Mouse (Mus musculus) liver, embryonic 11.5 days (tissue): ENCODE results near the gene Acsm2. TPM values are rescaled to one million over a fixed set of nuclear protein-coding genes. Genes with fewer than 3 reads are reported as not detected.

Experiments
- ATAC-seq: fragments of 200-750 bp; cut with Nextera tagmentation; replicated peaks from 2 replicates; pipeline ENCODE4 v1.8.0; 2017; ENCODE audit warnings: moderate number of reproducible peaks, mild to moderate bottlenecking, moderate TSS enrichment, moderate library complexity; ENCODE audit not compliant: low FRiP score
- DNase-seq: peaks from one replicate; pipeline ENCODE4 v3.0.0-alpha.2; 2017; ENCODE audit warnings: low spot score
- H3K27ac ChIP-seq: fragments of 300-500 bp; sonication (generic); 2 replicates; pipeline ENCODE4 v1.5.1; 2014; ENCODE audit warnings: mild to moderate bottlenecking, low read depth, low read length, control low read depth
- H3K27me3 ChIP-seq: fragments of 300-500 bp; sonication (generic); replicated peaks from 2 replicates; pipeline ENCODE4 v1.6.1; 2014; ENCODE audit warnings: low read length, mixed read lengths; ENCODE audit not compliant: control insufficient read depth, insufficient read depth
- H3K36me3 ChIP-seq: fragments of 300-500 bp; sonication (generic); 2 replicates; pipeline ENCODE4 v1.6.1; 2014; ENCODE audit warnings: mild to moderate bottlenecking, low read length, moderate library complexity, mixed read lengths; ENCODE audit not compliant: control insufficient read depth, insufficient read depth
- H3K4me1 ChIP-seq: fragments of 300-500 bp; sonication (generic); replicated peaks from 2 replicates; pipeline ENCODE4 v1.6.1; 2014; ENCODE audit warnings: low read length, mixed read lengths; ENCODE audit not compliant: control insufficient read depth, insufficient read depth
- H3K4me2 ChIP-seq: fragments of 300-500 bp; sonication (generic); 2 replicates; pipeline ENCODE4 v1.6.1; 2014; ENCODE audit warnings: mild to moderate bottlenecking, control low read depth, moderate library complexity
- H3K4me3 ChIP-seq: fragments of 300-500 bp; sonication (generic); 2 replicates; pipeline ENCODE4 v1.5.1; 2014; ENCODE audit warnings: low read depth, low read length, control low read depth
- H3K9ac ChIP-seq: fragments of 300-500 bp; sonication (generic); 2 replicates; pipeline ENCODE4 v1.6.1; 2014; ENCODE audit warnings: low read depth, low read length, control low read depth
- H3K9me3 ChIP-seq: fragments of 300-500 bp; sonication (generic); 2 replicates; pipeline ENCODE4 v1.6.1; 2016; ENCODE audit warnings: low read length, inconsistent platforms, mixed read lengths; ENCODE audit not compliant: control insufficient read depth
- WGBS: fragments of 180-500 bp; shearing (Covaris S2); extraction: QIAGEN DNeasy Blood & Tissue Kit; methylation state at CpG from one replicate; pipeline ENCODE4 v1.1.7; 2014; 5-methylcytosine and 5-hydroxymethylcytosine counted together
- polyA plus RNA-seq: library from polyadenylated mRNA; unstranded; fragments of >200 nt; fragmentation: Nextera tagmentation; extraction: Ambion mirVana; gene quantifications from 2 replicates; pipeline ENCODE4 v1.2.1, GENCODE M21; 2014

Gene Acsm2
- polyA plus RNA-seq, 1 experiment from 2014 or later = not detected

DNA sequence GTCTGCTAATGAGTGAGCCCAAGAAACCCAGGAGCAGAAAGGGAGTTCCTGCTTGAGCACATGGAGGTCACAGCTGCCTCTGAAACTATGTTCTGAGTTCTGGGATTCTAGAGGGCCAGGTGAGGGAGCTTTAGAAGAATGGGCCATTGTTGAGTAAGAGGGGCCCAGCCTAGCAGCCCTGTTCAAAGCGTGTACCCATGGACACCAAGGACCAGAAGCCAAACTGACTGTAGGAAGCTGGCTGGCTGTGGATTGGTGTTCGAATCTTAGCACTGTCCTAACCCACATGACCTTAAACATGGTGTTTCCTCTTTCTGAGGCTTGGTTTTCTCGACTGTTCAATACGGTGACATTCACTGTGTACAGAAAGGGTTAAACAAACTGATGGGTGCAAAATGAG is 30.8 kb upstream of the Acsm2 start, which contains the start of gene Pdilt:
Pdilt (minus strand) TSS at position 101 of the 400 bp plus-strand sequence.
- H3K36me3 ChIP-seq = no peaks in the 10 kb centered on the region
- no peak within 1 kb of the TSS for H3K9ac ChIP-seq
- H3K27me3 ChIP-seq = no peaks in the 10 kb centered on the region
- no peak within 1 kb of the TSS for H3K27ac ChIP-seq
- DNase-seq (no peak), ATAC-seq (no peak)
- H3K4me1 ChIP-seq = no peaks in the 10 kb centered on the region
- no peaks in the 10 kb centered on the region for H3K9me3 ChIP-seq
- WGBS = 66% methylated on average over 4 of the region's 4 CpGs
- no peak within 1 kb of the TSS for H3K4me2 ChIP-seq
- no peak within 1 kb of the TSS for H3K4me3 ChIP-seq

DNA sequence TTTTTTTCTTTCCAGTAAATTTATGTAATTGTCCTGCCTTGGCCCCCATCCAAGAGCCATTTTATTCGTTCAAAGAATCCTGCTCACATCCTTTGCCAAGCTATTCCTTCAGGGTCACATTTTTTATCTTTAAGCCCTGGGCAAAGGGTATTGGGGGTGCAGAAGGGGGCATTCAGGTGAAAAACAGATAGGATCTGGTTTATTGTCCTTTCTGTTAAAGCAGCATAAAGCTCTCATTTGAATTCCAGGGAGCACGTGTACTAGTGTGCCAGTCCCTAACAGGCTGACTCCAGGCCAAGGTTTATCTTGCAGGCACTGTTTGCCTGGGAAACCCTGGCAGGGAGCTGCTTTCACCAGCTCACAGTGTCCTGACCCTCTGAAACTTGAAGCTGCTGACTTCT is 28.3 kb upstream of the Acsm2 start:
- no peak overlapping the region for H3K9ac ChIP-seq
- H3K4me3 ChIP-seq = no peak overlapping the region
- no peaks in the 10 kb centered on the region for H3K27me3 ChIP-seq
- DNase-seq (no peak), ATAC-seq (no peak)
- H3K4me1 ChIP-seq = no peaks in the 10 kb centered on the region
- no peaks in the 10 kb centered on the region for H3K9me3 ChIP-seq
- WGBS = 40% methylated on average over 2 of the region's 2 CpGs
- no peaks in the 10 kb centered on the region for H3K36me3 ChIP-seq
- no peak overlapping the region for H3K4me2 ChIP-seq
- no peak overlapping the region for H3K27ac ChIP-seq

GRCm38 (mm10) chr7:119526486-119526885 is 27.7 kb upstream of the Acsm2 start:
- no peak overlapping the region for H3K4me3 ChIP-seq
- WGBS = 74% methylated on average over 13 of the region's 13 CpGs
- H3K4me2 ChIP-seq = no peak overlapping the region
- no peak for DNase-seq
- no peaks in the 10 kb centered on the region for H3K9me3 ChIP-seq
- no peaks in the 10 kb centered on the region for H3K4me1 ChIP-seq
- H3K36me3 ChIP-seq = no peaks in the 10 kb centered on the region
- no peak overlapping the region for H3K27ac ChIP-seq
- ATAC-seq = no peak
- H3K9ac ChIP-seq = no peak overlapping the region
- H3K27me3 ChIP-seq = no peaks in the 10 kb centered on the region

- H3K27ac ChIP-seq = no peak overlapping the region
- no peak overlapping the region for H3K9ac ChIP-seq
- no peak overlapping the region for H3K4me3 ChIP-seq
- no peaks in the 10 kb centered on the region for H3K9me3 ChIP-seq
- ATAC-seq (no peak), DNase-seq (no peak)
- H3K36me3 ChIP-seq = no peaks in the 10 kb centered on the region
- H3K27me3 ChIP-seq = no peaks in the 10 kb centered on the region
- WGBS = 88% methylated on average over 1 of the region's 1 CpGs
- H3K4me2 ChIP-seq = no peak overlapping the region
- H3K4me1 ChIP-seq = no peaks in the 10 kb centered on the region
Observed at GRCm38 (mm10) chr7:119527135-119527534, 27.0 kb upstream of the Acsm2 start.

DNA sequence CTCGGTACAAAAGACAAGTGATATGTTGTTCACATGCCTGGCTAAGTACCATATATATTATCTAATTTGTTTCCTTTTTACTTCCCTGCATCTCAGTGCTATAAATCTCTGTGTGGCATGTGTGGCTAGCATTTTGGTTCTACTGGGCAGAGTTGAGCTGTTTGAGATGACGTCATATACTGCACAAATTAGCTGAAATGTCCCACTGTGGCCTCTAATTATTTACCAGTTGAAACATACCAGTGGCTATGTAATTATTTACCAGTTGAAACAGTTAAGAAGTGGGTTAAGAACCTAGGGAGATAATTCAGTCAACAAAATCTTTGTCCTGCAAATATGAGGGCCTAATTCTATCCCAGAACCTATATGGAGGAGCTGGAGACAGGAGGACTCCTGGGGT is 26.6 kb upstream of the Acsm2 start:
- Histone ChIP-seq H3K4me3 (no peak overlapping the region), H3K4me1 (no peaks in the 10 kb centered on the region), H3K9me3 (no peaks in the 10 kb centered on the region), H3K4me2 (no peak overlapping the region), H3K9ac (no peak overlapping the region), H3K27ac (no peak overlapping the region), H3K27me3 (no peaks in the 10 kb centered on the region), H3K36me3 (no peaks in the 10 kb centered on the region)
- WGBS = 70% methylated on average over 2 of the region's 2 CpGs
- DNase-seq (no peak), ATAC-seq (no peak)

GRCm38 (mm10) chr7:119528617-119529016 is 25.5 kb upstream of the Acsm2 start:
- H3K9me3 ChIP-seq = no peaks in the 10 kb centered on the region
- no peaks in the 10 kb centered on the region for H3K36me3 ChIP-seq
- no peaks in the 10 kb centered on the region for H3K4me1 ChIP-seq
- no peak overlapping the region for H3K4me3 ChIP-seq
- H3K9ac ChIP-seq = no peak overlapping the region
- WGBS = 59% methylated on average over 7 of the region's 7 CpGs
- no peak overlapping the region for H3K4me2 ChIP-seq
- H3K27ac ChIP-seq = no peak overlapping the region
- DNase-seq (no peak), ATAC-seq (no peak)
- no peaks in the 10 kb centered on the region for H3K27me3 ChIP-seq

DNA sequence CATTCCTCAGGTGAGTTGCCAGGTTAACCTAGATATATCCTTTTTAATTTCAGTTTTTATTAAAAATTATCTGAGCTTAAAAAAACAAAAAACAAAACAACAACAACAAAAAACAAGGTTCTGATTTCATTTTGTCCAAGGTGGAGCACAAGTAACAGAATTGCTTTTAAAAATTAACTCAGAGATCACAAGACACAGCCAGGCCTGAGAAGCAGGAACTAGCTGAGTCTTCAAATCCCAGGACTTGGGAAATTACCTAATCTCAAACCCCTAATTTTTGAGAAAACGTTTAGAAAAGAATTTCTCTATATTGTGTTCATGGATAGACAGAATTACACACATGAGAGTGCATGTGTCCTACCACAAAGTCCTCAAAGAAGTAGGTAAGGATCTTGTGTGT is 21.2 kb upstream of the Acsm2 start:
- Histone ChIP-seq H3K4me3 (no peak overlapping the region), H3K27me3 (no peaks in the 10 kb centered on the region), H3K36me3 (no peaks in the 10 kb centered on the region), H3K4me1 (no peaks in the 10 kb centered on the region), H3K9me3 (no peaks in the 10 kb centered on the region), H3K27ac (no peak overlapping the region), H3K9ac (no peak overlapping the region), H3K4me2 (no peak overlapping the region)
- 38% methylated on average over 1 of the region's 1 CpGs for WGBS
- ATAC-seq (no peak), DNase-seq (no peak)

GRCm38 (mm10) chr7:119534389-119534788 is 19.8 kb upstream of the Acsm2 start:
- Histone ChIP-seq H3K27ac (no peak overlapping the region), H3K9ac (no peak overlapping the region), H3K27me3 (no peaks in the 10 kb centered on the region), H3K4me1 (no peaks in the 10 kb centered on the region), H3K36me3 (no peaks in the 10 kb centered on the region), H3K4me2 (no peak overlapping the region), H3K9me3 (no peaks in the 10 kb centered on the region), H3K4me3 (no peak overlapping the region)
- WGBS = 74% methylated on average over 2 of the region's 2 CpGs
- no peak for DNase-seq
- no peak for ATAC-seq

DNA sequence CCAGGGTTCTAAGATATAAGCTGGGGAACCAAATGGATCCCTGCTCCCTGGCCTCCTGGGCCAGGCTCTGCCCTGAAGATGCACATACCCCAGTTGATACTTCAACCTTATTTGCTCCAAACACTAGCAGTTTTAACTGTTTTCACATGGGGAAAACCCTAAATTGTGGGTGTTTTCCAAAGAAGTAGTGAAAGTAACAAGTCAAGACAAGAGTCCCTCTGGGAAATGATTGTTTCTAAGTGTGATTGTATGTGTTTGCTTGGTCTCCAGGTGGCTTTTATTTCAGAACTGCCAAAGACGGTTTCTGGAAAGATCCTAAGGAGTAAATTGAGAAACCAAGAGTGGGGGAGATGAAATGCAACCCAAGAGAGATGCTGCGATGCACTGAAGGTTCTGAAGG is 11.7 kb upstream of the Acsm2 start:
- DNase-seq (no peak), ATAC-seq (no peak)
- Histone ChIP-seq H3K4me3 (no peak overlapping the region), H3K9ac (no peak overlapping the region), H3K9me3 (no peaks in the 10 kb centered on the region), H3K27me3 (no peaks in the 10 kb centered on the region), H3K4me2 (no peak overlapping the region), H3K36me3 (no peaks in the 10 kb centered on the region), H3K4me1 (no peaks in the 10 kb centered on the region), H3K27ac (no peak overlapping the region)
- 64% methylated on average over 2 of the region's 2 CpGs for WGBS
